In genomic region chr5:3648206-3648848, GRCm38 (mm10) we compare ENCODE assay signal across 9 mouse cellular contexts. TPM values are rescaled to one million over a fixed set of nuclear protein-coding genes. Genes with fewer than 3 reads are reported as not detected.
DNase-seq lines count a peak whose midpoint lies in the region; ATAC-seq and TF ChIP-seq lines count a peak whose summit lies in the region.
"Had no signal": no experiment of that assay in that cellular context is flagged by ENCODE, and none has a peak within 500 bp of the region (broad histone marks: within the 10 kb centered on the region; RNA-seq: fewer than 3 reads in every experiment).

No protein-coding gene starts in this region.

- no peak for TF ChIP-seq CTCF in hindbrain, postnatal 0 days (IDR thresholded peaks at IDR 0.05; ENCODE audit: low read depth)

- peaks cover 7% of the 10 kb centered on the region for H3K4me1 ChIP-seq in heart, embryonic 12.5 days (replicated peaks)
- H3K4me1 ChIP-seq in embryonic facial prominence, embryonic 12.5 days: peaks cover 9% of the 10 kb centered on the region
- no peaks in the 10 kb centered on the region for H3K4me1 ChIP-seq in hindbrain, postnatal 0 days (ENCODE audit: insufficient read depth, low read length)
- peaks cover 17% of the 10 kb centered on the region for H3K4me1 ChIP-seq in midbrain, embryonic 15.5 days

- H3K9me3 ChIP-seq in heart, embryonic 12.5 days (replicated peaks): no peaks in the 10 kb centered on the region
- no peaks in the 10 kb centered on the region for H3K9me3 ChIP-seq in embryonic facial prominence, embryonic 12.5 days
- no peaks in the 10 kb centered on the region for H3K9me3 ChIP-seq in hindbrain, postnatal 0 days (ENCODE audit: low read length)
- no peaks in the 10 kb centered on the region for H3K9me3 ChIP-seq in midbrain, embryonic 15.5 days

- H3K4me2 ChIP-seq in heart, embryonic 12.5 days: peak overlapping the region; percentile 83
- H3K4me2 ChIP-seq in embryonic facial prominence, embryonic 12.5 days (replicated peaks): peak overlapping the region; percentile 62
- peak overlapping the region; percentile 62 for H3K4me2 ChIP-seq in hindbrain, postnatal 0 days (ENCODE audit: low read depth, low read length)
- H3K4me2 ChIP-seq in midbrain, embryonic 15.5 days: peak overlapping the region; percentile 50

- peaks cover 17% of the 10 kb centered on the region for H3K36me3 ChIP-seq in heart, embryonic 12.5 days
- peaks cover 12% of the 10 kb centered on the region; the same call in 1 of the 2 replicates for H3K36me3 ChIP-seq in embryonic facial prominence, embryonic 12.5 days
- H3K36me3 ChIP-seq in hindbrain, postnatal 0 days (ENCODE audit: insufficient read depth, low read length): peaks cover 7% of the 10 kb centered on the region; the same call in 1 of the 2 replicates
- peaks cover 9% of the 10 kb centered on the region; the same call in 1 of the 2 replicates for H3K36me3 ChIP-seq in midbrain, embryonic 15.5 days (replicated peaks)

- no peak for ATAC-seq in heart, embryonic 12.5 days (ENCODE audit: insufficient number of reproducible peaks, low FRiP score)
- 0 out of 2 replicates have a peak, but pooled peaks have one; percentile 4 for ATAC-seq in embryonic facial prominence, embryonic 12.5 days (ENCODE audit: insufficient number of reproducible peaks, insufficient read depth, low FRiP score, low TSS enrichment)
- peak; percentile 28; the same call in 1 of the 2 replicates for ATAC-seq in hindbrain, postnatal 0 days
- ATAC-seq in midbrain, embryonic 15.5 days (replicated peaks): peak; percentile 32

- no peak overlapping the region; the same call in 1 of the 2 replicates for H3K27ac ChIP-seq in heart, embryonic 12.5 days (ENCODE audit: poor library complexity, severe bottlenecking)
- no peak overlapping the region for H3K27ac ChIP-seq in embryonic facial prominence, embryonic 12.5 days
- H3K27ac ChIP-seq in hindbrain, postnatal 0 days: no peak overlapping the region
- H3K27ac ChIP-seq in midbrain, embryonic 15.5 days: no peak overlapping the region

- intact Hi-C loops in heart, postnatal 25 days (cut with DNase I): loop anchor here (5.0 kb wide), 1 partner anchor 154 kb away; the partner anchor contains the start of genes Ankib1 and Krit1

- H3K9ac ChIP-seq in heart, embryonic 12.5 days: no peak overlapping the region
- no peak overlapping the region for H3K9ac ChIP-seq in embryonic facial prominence, embryonic 12.5 days
- H3K9ac ChIP-seq in hindbrain, postnatal 0 days (replicated peaks; ENCODE audit: low read length): no peak overlapping the region
- no peak overlapping the region for H3K9ac ChIP-seq in midbrain, embryonic 15.5 days

- H3K27me3 ChIP-seq in heart, embryonic 12.5 days (replicated peaks): no peaks in the 10 kb centered on the region
- no peaks in the 10 kb centered on the region for H3K27me3 ChIP-seq in embryonic facial prominence, embryonic 12.5 days
- H3K27me3 ChIP-seq in hindbrain, postnatal 0 days (ENCODE audit: insufficient read depth, low read length): no peaks in the 10 kb centered on the region
- H3K27me3 ChIP-seq in midbrain, embryonic 15.5 days (replicated peaks): no peaks in the 10 kb centered on the region

- H3K4me3 ChIP-seq in heart, embryonic 12.5 days: peak overlapping the region; percentile 96
- H3K4me3 ChIP-seq in embryonic facial prominence, embryonic 12.5 days: peak overlapping the region; percentile 94
- H3K4me3 ChIP-seq in hindbrain, postnatal 0 days (ENCODE audit: low read length): no peak overlapping the region; the same call in 1 of the 2 replicates
- H3K4me3 ChIP-seq in midbrain, embryonic 15.5 days: peak overlapping the region; percentile 99

- WGBS in heart, embryonic 12.5 days: 56% methylated on average over 4 of the region's 4 CpGs
- WGBS in embryonic facial prominence, embryonic 12.5 days: 50% methylated on average over 4 of the region's 4 CpGs
- WGBS in hindbrain, postnatal 0 days: 51% methylated on average over 4 of the region's 4 CpGs
- WGBS in midbrain, embryonic 15.5 days: 55% methylated on average over 4 of the region's 4 CpGs

- no peak for DNase-seq in heart, postnatal 25 days (ENCODE audit: low spot score)
- DNase-seq in hindbrain, postnatal 0 days (ENCODE audit: low spot score): no peak
- no peak for DNase-seq in adrenal gland, postnatal 36 days
- DNase-seq in frontal cortex, postnatal 36 days (ENCODE audit: low spot score in 2 of 2): no peak
- DNase-seq in embryo, embryonic 11 days: no peak

RNA-seq across cellular contexts. Expression of gene Tmbim7, which starts 2.7 kb away (rescaled TPM):
- polyA plus RNA-seq in heart, embryonic 12.5 days (2016; fragmentation: Nextera tagmentation; extraction: Ambion mirVana): not detected in 2 replicates
- not detected for total RNA-seq in heart, postnatal 25 days (2021)
- not detected in 2 replicates for polyA plus RNA-seq in embryonic facial prominence, embryonic 12.5 days (2016; fragmentation: Nextera tagmentation; extraction: Ambion mirVana)
- total RNA-seq in hindbrain, postnatal 0 days (2014; rRNA removed): not detected in 2 replicates
- polyA plus RNA-seq in hindbrain, postnatal 0 days (2015; fragmentation: Nextera tagmentation; extraction: Ambion mirVana): not detected in 2 replicates
- polyA plus RNA-seq in midbrain, embryonic 15.5 days (2015; fragmentation: Nextera tagmentation; extraction: Ambion mirVana): not detected in 2 replicates
- not detected for total RNA-seq in adrenal gland, postnatal 36 days (2021)
- total RNA-seq: ES-E14 had no signal

RNA-seq across cellular contexts. Expression of gene Gatad1, which starts 8.7 kb away (rescaled TPM):
- 67.7 and 69.3 TPM in 2 replicates for polyA plus RNA-seq in heart, embryonic 12.5 days (2016; fragmentation: Nextera tagmentation; extraction: Ambion mirVana)
- total RNA-seq in heart, postnatal 25 days (2021): 10 to 100 TPM; 95.4 to 98.0 TPM
- 66.3 and 71.2 TPM in 2 replicates for polyA plus RNA-seq in embryonic facial prominence, embryonic 12.5 days (2016; fragmentation: Nextera tagmentation; extraction: Ambion mirVana)
- 80.1 and 96.6 TPM in 2 replicates for total RNA-seq in hindbrain, postnatal 0 days (2014; rRNA removed)
- polyA plus RNA-seq in hindbrain, postnatal 0 days (2015; fragmentation: Nextera tagmentation; extraction: Ambion mirVana): 84.2 and 87.8 TPM in 2 replicates
- polyA plus RNA-seq in midbrain, embryonic 15.5 days (2015; fragmentation: Nextera tagmentation; extraction: Ambion mirVana): 56.1 and 59.5 TPM in 2 replicates
- total RNA-seq in adrenal gland, postnatal 36 days (2021): 100 to 1,000 TPM; 141 to 152 TPM

RNA-seq across cellular contexts. Expression of gene Rbm48, which starts 51.9 kb away (rescaled TPM):
- polyA plus RNA-seq in heart, embryonic 12.5 days (2016; fragmentation: Nextera tagmentation; extraction: Ambion mirVana): 9.6 TPM in 2 replicates
- 1 to 10 TPM; 4.8 to 6.5 TPM for total RNA-seq in heart, postnatal 25 days (2021)
- polyA plus RNA-seq in embryonic facial prominence, embryonic 12.5 days (2016; fragmentation: Nextera tagmentation; extraction: Ambion mirVana): 14.6 and 18.0 TPM in 2 replicates
- total RNA-seq in hindbrain, postnatal 0 days (2014; rRNA removed): 16.4 and 19.8 TPM in 2 replicates
- polyA plus RNA-seq in hindbrain, postnatal 0 days (2015; fragmentation: Nextera tagmentation; extraction: Ambion mirVana): 16.2 and 18.1 TPM in 2 replicates
- polyA plus RNA-seq in midbrain, embryonic 15.5 days (2015; fragmentation: Nextera tagmentation; extraction: Ambion mirVana): 19.1 and 19.4 TPM in 2 replicates
- 1 to 10 TPM; 8.1 to 9.4 TPM for total RNA-seq in adrenal gland, postnatal 36 days (2021)

RNA-seq across cellular contexts. Expression of gene Pex1, which starts 52.5 kb away (rescaled TPM):
- polyA plus RNA-seq in heart, embryonic 12.5 days (2016; fragmentation: Nextera tagmentation; extraction: Ambion mirVana): 12.9 and 16.9 TPM in 2 replicates
- total RNA-seq in heart, postnatal 25 days (2021): 1 to 10 TPM; 8.8 to 10.0 TPM
- 16.7 and 20.8 TPM in 2 replicates for polyA plus RNA-seq in embryonic facial prominence, embryonic 12.5 days (2016; fragmentation: Nextera tagmentation; extraction: Ambion mirVana)
- 15.1 and 15.5 TPM in 2 replicates for total RNA-seq in hindbrain, postnatal 0 days (2014; rRNA removed)
- 20.6 and 21.5 TPM in 2 replicates for polyA plus RNA-seq in hindbrain, postnatal 0 days (2015; fragmentation: Nextera tagmentation; extraction: Ambion mirVana)
- 22.6 and 30.2 TPM in 2 replicates for polyA plus RNA-seq in midbrain, embryonic 15.5 days (2015; fragmentation: Nextera tagmentation; extraction: Ambion mirVana)
- 10 to 100 TPM; 21.7 to 45.7 TPM for total RNA-seq in adrenal gland, postnatal 36 days (2021)
